Mouse (Mus musculus) layer of hippocampus, postnatal 14 days (tissue): Measurements from ENCODE around the gene Fyn. TPM values are rescaled to one million over a fixed set of nuclear protein-coding genes. Genes with fewer than 3 reads are reported as not detected.

ENCODE experiments used
- DNase-seq, 2 experiments: peaks; one replicate each; pipeline ENCODE4 v3.0.0; 2021 to 2022; ENCODE audit warnings: low spot score in 2 of 2, mixed read lengths in 1 of 2
- total RNA-seq, 2 experiments: library from RNA; stranded (reverse); gene quantifications; 2 replicates each; pipeline ENCODE4 v1.2.3; 2021

Gene Fyn
- total RNA-seq, 2 experiments from 2014 or later = 260 to 261 TPM

GRCm38 (mm10) chr10:39440506-39440905, 71.9 kb downstream of the Fyn start:
- no peak for DNase-seq

- no peak for DNase-seq
These were observed 73.0 kb downstream of the Fyn start for GRCm38 (mm10) chr10:39441636-39442035.

GRCm38 (mm10) chr10:39443122-39443521, 74.5 kb downstream of the Fyn start:
- DNase-seq = no peak

GRCm38 (mm10) chr10:39443947-39444346, 75.3 kb downstream of the Fyn start:
- DNase-seq = no peak

GRCm38 (mm10) chr10:39445870-39446269, 77.2 kb downstream of the Fyn start:
- DNase-seq = no peak

GRCm38 (mm10) chr10:39446706-39447105, 78.1 kb downstream of the Fyn start:
- DNase-seq = no peak

GRCm38 (mm10) chr10:39449179-39449578, 80.5 kb downstream of the Fyn start:
- no peak for DNase-seq

GRCm38 (mm10) chr10:39450356-39450755, 81.7 kb downstream of the Fyn start:
- DNase-seq = no peak

GRCm38 (mm10) chr10:39451065-39451464, 82.4 kb downstream of the Fyn start:
- no peak for DNase-seq

GRCm38 (mm10) chr10:39451918-39452624, 83.4 kb downstream of the Fyn start:
- no peak for DNase-seq

GRCm38 (mm10) chr10:39455344-39455743, 86.7 kb downstream of the Fyn start:
- no peak for DNase-seq

- no peak for DNase-seq
These were observed 87.4 kb downstream of the Fyn start for GRCm38 (mm10) chr10:39455857-39456620.

- no peak for DNase-seq
These were observed 88.1 kb downstream of the Fyn start for GRCm38 (mm10) chr10:39456776-39457175.

- no peak for DNase-seq
These were observed 88.6 kb downstream of the Fyn start for GRCm38 (mm10) chr10:39457281-39457680.

GRCm38 (mm10) chr10:39458766-39459699, 90.4 kb downstream of the Fyn start:
- no peak for DNase-seq

GRCm38 (mm10) chr10:39460621-39461020, 92.0 kb downstream of the Fyn start:
- DNase-seq = no peak

GRCm38 (mm10) chr10:39461909-39462308, 93.3 kb downstream of the Fyn start:
- DNase-seq = no peak

GRCm38 (mm10) chr10:39462711-39463110, 94.1 kb downstream of the Fyn start:
- no peak for DNase-seq

- DNase-seq = no peak
These were observed 95.7 kb downstream of the Fyn start for GRCm38 (mm10) chr10:39464383-39464782.

- no peak for DNase-seq
These were observed 98.7 kb downstream of the Fyn start for GRCm38 (mm10) chr10:39467317-39467716.

GRCm38 (mm10) chr10:39467821-39468220, 99.2 kb downstream of the Fyn start:
- no peak for DNase-seq

GRCm38 (mm10) chr10:39468576-39468975, 99.9 kb downstream of the Fyn start:
- DNase-seq = no peak
